Mouse (Mus musculus) MEL (cell line): Measurements from ENCODE around the gene Dnaic2. TPM values are rescaled to one million over a fixed set of nuclear protein-coding genes. Genes with fewer than 3 reads are reported as not detected.

Source experiments
- DNase-seq: peaks from one replicate; pipeline ENCODE4 v3.0.0; 2011; ENCODE audit warnings: low read depth, low spot score
- H3K27ac ChIP-seq: 2 replicates; pipeline ENCODE4 v1.5.1; 2012; ENCODE audit warnings: low read depth, mild to moderate bottlenecking, control low read depth, low read length, moderate library complexity; ENCODE audit not compliant: control insufficient read depth
- H3K27me3 ChIP-seq, 2 experiments: fragments of 150-350 bp in 1 of 2; sonication (generic) in 1 of 2; 2 replicates each; pipeline ENCODE4 v1.6.1; 2012; ENCODE audit warnings: low read length in 2 of 2, mild to moderate bottlenecking in 2 of 2, improper control_type of control experiment in 1 of 2, moderate library complexity in 1 of 2; ENCODE audit not compliant: insufficient read depth in 2 of 2, control insufficient read depth in 1 of 2
- H3K36me3 ChIP-seq, 2 experiments: 2 replicates each; pipeline ENCODE4 v1.6.1; 2012 to 2014; ENCODE audit warnings: low read length in 2 of 2, improper control_type of control experiment in 1 of 2, inconsistent platforms in 1 of 2, mild to moderate bottlenecking in 1 of 2; ENCODE audit not compliant: insufficient read depth in 2 of 2, control insufficient read depth in 1 of 2
- H3K4me1 ChIP-seq, 2 experiments: fragments of 150-350 bp in 1 of 2; sonication (generic) in 1 of 2; 2 replicates each; pipeline ENCODE4 v1.6.1; 2012; ENCODE audit warnings: low read length in 2 of 2, improper control_type of control experiment in 1 of 2, mild to moderate bottlenecking in 1 of 2; ENCODE audit not compliant: insufficient read depth in 2 of 2, control insufficient read depth in 1 of 2
- H3K4me3 ChIP-seq, 2 experiments: fragments of 150-350 bp in 1 of 2; sonication (generic) in 1 of 2; 2 replicates each; pipeline ENCODE4 v1.5.1; 2012; ENCODE audit warnings: low read depth in 2 of 2, low read length in 2 of 2, mild to moderate bottlenecking in 2 of 2, moderate library complexity in 2 of 2, control low read depth in 1 of 2, improper control_type of control experiment in 1 of 2; ENCODE audit not compliant: control insufficient read depth in 1 of 2, insufficient read depth in 1 of 2
- H3K79me2 ChIP-seq: 2 replicates; pipeline ENCODE4 v1.6.1; 2012; ENCODE audit warnings: mild to moderate bottlenecking, low read length, moderate library complexity; ENCODE audit not compliant: control insufficient read depth, poor library complexity, insufficient read depth
- H3K9ac ChIP-seq: 2 replicates; pipeline ENCODE4 v1.6.1; 2012; ENCODE audit warnings: low read depth, mild to moderate bottlenecking, control low read depth, low read length, moderate library complexity; ENCODE audit not compliant: control insufficient read depth, poor library complexity, severe bottlenecking
- H3K9me3 ChIP-seq: fragments of 150-350 bp; sonication (generic); replicated peaks from 2 replicates; pipeline ENCODE4 v1.6.1; 2012; ENCODE audit warnings: mild to moderate bottlenecking, low read length, improper control_type of control experiment, moderate library complexity; ENCODE audit not compliant: insufficient read depth
- CHD2 ChIP-seq: IDR thresholded peaks from 2 replicates; pipeline ENCODE4 v1.6.1; 2011; ENCODE audit warnings: low read length, improper control_type of control experiment
- CTCF ChIP-seq, 3 experiments: IDR thresholded peaks in 2 of 3; conservative IDR thresholded peaks in 1 of 3; 2 replicates each; pipeline ENCODE4 v1.5.1; 2011 to 2012; ENCODE audit warnings: low read length in 3 of 3, low read depth in 2 of 3, mild to moderate bottlenecking in 2 of 3, improper control_type of control experiment in 1 of 3, inconsistent platforms in 1 of 3, mixed read lengths in 1 of 3, moderate library complexity in 1 of 3; ENCODE audit not compliant: control insufficient read depth in 1 of 3, insufficient read depth in 1 of 3, poor library complexity in 1 of 3, severe bottlenecking in 1 of 3
- E2F4 ChIP-seq: IDR thresholded peaks from 2 replicates; pipeline ENCODE4 v1.6.1; 2011; ENCODE audit warnings: low read depth, low read length, improper control_type of control experiment, borderline replicate concordance
- ELF1 ChIP-seq: IDR thresholded peaks from 2 replicates; pipeline ENCODE4 v1.6.1; 2014; ENCODE audit warnings: low read depth, mild to moderate bottlenecking, inconsistent platforms, low read length, improper control_type of control experiment, moderate library complexity
- ETS1 ChIP-seq: IDR thresholded peaks from 2 replicates; pipeline ENCODE4 v1.6.1; 2012; ENCODE audit warnings: low read depth, mild to moderate bottlenecking, inconsistent platforms, low read length, improper control_type of control experiment, moderate library complexity
- GABPA ChIP-seq: IDR thresholded peaks from 2 replicates; pipeline ENCODE4 v1.6.1; 2012; ENCODE audit warnings: low read depth, mild to moderate bottlenecking, inconsistent platforms, low read length, improper control_type of control experiment, moderate library complexity
- JUND ChIP-seq: IDR thresholded peaks from 2 replicates; pipeline ENCODE4 v1.6.1; 2011; ENCODE audit warnings: low read depth, mild to moderate bottlenecking, improper control_type of control experiment, low read length
- KAT2A ChIP-seq: conservative IDR thresholded peaks from 2 replicates; pipeline ENCODE4 v1.6.1; 2012; ENCODE audit warnings: low read depth, low read length, improper control_type of control experiment, inconsistent platforms
- MXI1 ChIP-seq: IDR thresholded peaks from 2 replicates; pipeline ENCODE4 v1.6.1; 2011; ENCODE audit warnings: mild to moderate bottlenecking, low read depth, low read length, improper control_type of control experiment
- POLR2A ChIP-seq, 2 experiments: IDR thresholded peaks; 2 replicates each; pipeline ENCODE4 v1.6.1; 2011 to 2012; ENCODE audit warnings: low read length in 2 of 2, mild to moderate bottlenecking in 2 of 2, control low read depth in 1 of 2, improper control_type of control experiment in 1 of 2, low read depth in 1 of 2, moderate library complexity in 1 of 2; ENCODE audit not compliant: control insufficient read depth in 1 of 2, insufficient read depth in 1 of 2, poor library complexity in 1 of 2
- POLR2AphosphoS2 ChIP-seq: IDR thresholded peaks from 2 replicates; pipeline ENCODE4 v1.6.1; 2011; ENCODE audit warnings: low read length, improper control_type of control experiment
- TCF12 ChIP-seq: IDR thresholded peaks from 2 replicates; pipeline ENCODE4 v1.6.1; 2014; ENCODE audit warnings: low read depth, mild to moderate bottlenecking, inconsistent platforms, low read length, improper control_type of control experiment, moderate library complexity
- USF2 ChIP-seq, 2 experiments: IDR thresholded peaks; 2 replicates each; pipeline ENCODE4 v1.6.1; 2011 to 2012; ENCODE audit warnings: improper control_type of control experiment in 2 of 2, low read length in 2 of 2, borderline replicate concordance in 1 of 2, inconsistent platforms in 1 of 2, low read depth in 1 of 2, mild to moderate bottlenecking in 1 of 2; ENCODE audit not compliant: insufficient read depth in 1 of 2
- ZC3H11A ChIP-seq: IDR thresholded peaks from 2 replicates; pipeline ENCODE4 v1.6.1; 2012; ENCODE audit warnings: low read depth, mild to moderate bottlenecking, inconsistent platforms, low read length, improper control_type of control experiment
- ZKSCAN1 ChIP-seq: IDR thresholded peaks from 2 replicates; pipeline ENCODE4 v1.6.1; 2012; ENCODE audit warnings: low read depth, mild to moderate bottlenecking, inconsistent platforms, low read length, improper control_type of control experiment, moderate library complexity
- ZMIZ1 ChIP-seq: IDR thresholded peaks from 2 replicates; pipeline ENCODE4 v1.6.1; 2012; ENCODE audit warnings: low read depth, mild to moderate bottlenecking, inconsistent platforms, low read length, improper control_type of control experiment, moderate library complexity
- ZNF384 ChIP-seq: IDR thresholded peaks from 2 replicates; pipeline ENCODE4 v1.6.1; 2012; ENCODE audit warnings: low read depth, mild to moderate bottlenecking, inconsistent platforms, low read length, improper control_type of control experiment
- polyA plus RNA-seq, 2 experiments: library from polyadenylated mRNA; stranded (reverse) in 1 of 2; unstranded in 1 of 2; fragments of >175 nt in 1 of 2; fragments of >200 nt in 1 of 2; gene quantifications; 2 replicates each; pipeline versions ENCODE4 v1.2.1 to v1.2.4; 2012; ENCODE audit warnings: low replicate concordance in 2 of 2, low read depth in 1 of 2; ENCODE audit not compliant: insufficient read length in 2 of 2, insufficient read depth in 1 of 2, missing spikeins in 1 of 2
- total RNA-seq: library from RNA; depleted of rRNA; stranded (reverse); fragments of 300-350 nt; gene quantifications from 2 replicates; pipeline ENCODE4 v1.2.3, GENCODE M21; 2012

Gene Dnaic2
- total and polyA plus RNA-seq, 3 experiments, result not detected

DNA sequence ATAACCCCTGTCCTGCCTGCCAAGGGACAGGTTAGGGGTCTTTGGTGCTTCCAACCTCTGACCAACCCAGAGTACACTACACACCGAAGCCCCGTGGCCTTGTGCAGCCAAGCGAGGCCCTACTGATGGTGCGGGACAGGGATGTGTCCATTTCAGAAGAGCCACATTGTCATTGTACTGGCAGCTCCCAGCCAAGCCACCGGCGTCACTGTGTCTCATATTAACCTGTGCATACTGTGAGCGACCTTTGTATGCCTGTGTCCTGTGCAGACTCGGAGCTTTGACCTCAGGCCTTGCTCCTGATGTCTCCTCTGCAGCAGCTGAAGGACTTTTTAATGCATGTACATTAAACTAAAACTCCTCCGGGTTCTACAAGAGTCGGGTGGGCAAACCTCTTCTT, 6.7 kb upstream of the Dnaic2 start:
- Histone ChIP-seq H3K79me2 (no peaks in the 10 kb centered on the region), H3K36me3 (no peaks in the 10 kb centered on the region), H3K4me1 (peaks cover 0 to 4% of the 10 kb centered on the region in 2 experiments; a peak in 2 of 4 replicates), H3K9ac (no peak overlapping the region), H3K9me3 (no peaks in the 10 kb centered on the region), H3K4me3 (no peak overlapping the region), H3K27me3 (no peaks in the 10 kb centered on the region), H3K27ac (no peak overlapping the region)
- no peak for TF ChIP-seq ZKSCAN1
- no peak for TF ChIP-seq GABPA
- TF ChIP-seq MXI1, result no peak
- no peak for TF ChIP-seq KAT2A
- TF ChIP-seq USF2 (IDR thresholded peaks at IDR 0.05; ENCODE audit: borderline replicate concordance in 1 of 2, insufficient read depth in 1 of 2, low read depth in 1 of 2, low read length in 2 of 2), result no peak
- no peak for TF ChIP-seq E2F4
- no peak for TF ChIP-seq POLR2AphosphoS2
- no peak for TF ChIP-seq JUND
- no peak for TF ChIP-seq ELF1
- no peak for TF ChIP-seq CTCF (IDR thresholded peaks at IDR 0.05 in 2 of 3, conservative IDR thresholded peaks at IDR 0.05 in 1 of 3; ENCODE audit: control insufficient read depth in 1 of 3, insufficient read depth in 1 of 3, low read depth in 2 of 3, low read length in 3 of 3, poor library complexity in 1 of 3, severe bottlenecking in 1 of 3)
- no peak for TF ChIP-seq POLR2A (IDR thresholded peaks at IDR 0.05; ENCODE audit: control insufficient read depth in 1 of 2, insufficient read depth in 1 of 2, low read depth in 1 of 2, low read length in 2 of 2, poor library complexity in 1 of 2)
- TF ChIP-seq CHD2, result no peak
- DNase-seq, result no peak

DNA sequence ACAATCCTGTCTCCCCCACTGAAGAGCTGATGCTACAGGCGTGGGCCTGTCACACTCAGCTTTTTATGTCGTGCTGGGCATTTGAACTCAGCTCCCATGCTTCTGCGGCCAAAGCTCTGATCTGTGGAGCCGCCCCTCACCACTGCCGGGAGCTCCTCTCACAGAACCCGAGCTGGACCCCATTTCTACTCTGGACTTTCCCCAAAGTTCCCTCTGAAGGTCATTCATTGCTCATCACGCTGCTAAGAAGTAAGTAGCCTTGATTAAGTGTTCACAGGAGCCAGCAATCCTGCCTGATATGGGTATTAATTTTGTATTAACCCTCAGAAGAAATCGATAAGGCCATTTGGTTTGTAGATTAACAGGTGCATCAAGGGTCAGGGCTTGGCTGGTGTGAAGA, 4.8 kb upstream of the Dnaic2 start:
- Histone ChIP-seq H3K4me3 (no peak overlapping the region), H3K9me3 (no peaks in the 10 kb centered on the region), H3K4me1 (peaks cover 0 to 4% of the 10 kb centered on the region in 2 experiments; a peak in 2 of 4 replicates), H3K36me3 (no peaks in the 10 kb centered on the region), H3K79me2 (no peaks in the 10 kb centered on the region), H3K27ac (no peak overlapping the region), H3K9ac (no peak overlapping the region), H3K27me3 (no peaks in the 10 kb centered on the region)
- TF ChIP-seq TCF12 (no peak), ETS1 (no peak), ZMIZ1 (no peak), ZC3H11A (no peak)
- no peak for DNase-seq

GRCm38 (mm10) chr11:114723030-114723429, 4.2 kb upstream of the Dnaic2 start:
- Histone ChIP-seq H3K27ac (no peak overlapping the region), H3K4me1 (peaks cover 0 to 4% of the 10 kb centered on the region in 2 experiments; a peak in 2 of 4 replicates), H3K36me3 (no peaks in the 10 kb centered on the region), H3K79me2 (no peaks in the 10 kb centered on the region), H3K9me3 (no peaks in the 10 kb centered on the region), H3K4me3 (no peak overlapping the region), H3K27me3 (no peaks in the 10 kb centered on the region), H3K9ac (no peak overlapping the region)
- DNase-seq, result no peak
- TF ChIP-seq ZNF384, result no peak
